Mouse (Mus musculus): Measurements from ENCODE around the gene Slc22a27. TPM values are rescaled to one million over a fixed set of nuclear protein-coding genes. Genes with fewer than 3 reads are reported as not detected.
"Not testable (repeated sequence)": the region's sequence is repeated elsewhere in the genome, so short reads cannot be mapped to it uniquely, and the experiment has no call there.

Gene Slc22a27
- polyA plus RNA-seq (2012): not detected in 2 replicates

GRCm38 (mm10) chr19:7965927-7966326 is at the start of gene Slc22a27:
Gene Slc22a27, minus strand, starts transcription at chr19:7966027.
- TF ChIP-seq GATA1 (IDR thresholded peaks at IDR 0.05; ENCODE audit: low read length): not testable (repeated sequence)

GRCm38 (mm10) chr19:7968703-7969102 is 2.9 kb upstream of the Slc22a27 start:
- no peak for TF ChIP-seq GATA1 (IDR thresholded peaks at IDR 0.05; ENCODE audit: low read length)

- no peak for TF ChIP-seq GATA1 (IDR thresholded peaks at IDR 0.05; ENCODE audit: low read length)
These were observed 89.2 kb downstream of the Slc22a27 start for GRCm38 (mm10) chr19:7876626-7877025.

- TF ChIP-seq GATA1 (IDR thresholded peaks at IDR 0.05; ENCODE audit: low read length): no peak
These were observed 136.0 kb downstream of the Slc22a27 start for GRCm38 (mm10) chr19:7829851-7830250.

Other genes with a start within 250 kb of the Slc22a27 start
- gene Slc22a26, start 163.4 kb downstream of the Slc22a27 start, polyA plus RNA-seq (2012): not detected in 2 replicates
- not detected in 2 replicates for gene Slc22a28, start 166.0 kb upstream of the Slc22a27 start, polyA plus RNA-seq (2012)